Mouse (Mus musculus): ENCODE data around the gene Trmt11. TPM values are rescaled to one million over a fixed set of nuclear protein-coding genes. Genes with fewer than 3 reads are reported as not detected.

Trmt11 gene
- polyA plus RNA-seq, 1 experiment from 2014 or later = 22.8 TPM

Other genes with a start within 250 kb of the Trmt11 start
- 21.6 and 22.1 TPM in 2 replicates for gene Hint3, start 28.9 kb upstream of the Trmt11 start, polyA plus RNA-seq (2015; fragmentation: Nextera tagmentation; extraction: Ambion mirVana)
- gene Ncoa7, start 202.6 kb upstream of the Trmt11 start, polyA plus RNA-seq (2015; fragmentation: Nextera tagmentation; extraction: Ambion mirVana) = 16.1 and 18.4 TPM in 2 replicates
- gene Hey2, start 242.1 kb upstream of the Trmt11 start, polyA plus RNA-seq (2015; fragmentation: Nextera tagmentation; extraction: Ambion mirVana) = 15.1 and 15.7 TPM in 2 replicates